Mouse (Mus musculus) megakaryocyte, embryonic 14.5 days (primary cell): ENCODE measurements around the gene Tmc1.

Experiments used
- FLI1 ChIP-seq: IDR thresholded peaks from 2 replicates; pipeline ENCODE4 v1.6.1; 2012; ENCODE audit warnings: low read length, inconsistent platforms, mixed read lengths
- GATA1 ChIP-seq: IDR thresholded peaks from 3 replicates; pipeline ENCODE4 v1.6.1; 2012; ENCODE audit warnings: mixed read lengths, low read length, inconsistent platforms, borderline replicate concordance

- no peak for TF ChIP-seq FLI1
- TF ChIP-seq GATA1: no peak
Measured at GRCm38 (mm10) chr19:20915151-20915550, 38.9 kb downstream of the Tmc1 start.
